Mouse (Mus musculus) cortical plate, adult 2 months (tissue): ENCODE measurements around the gene E2f8. TPM values are rescaled to one million over a fixed set of nuclear protein-coding genes. Genes with fewer than 3 reads are reported as not detected.

ENCODE experiments used
- H3K27ac ChIP-seq: fragments of 200-500 bp; 2 replicates; pipeline ENCODE4 v1.5.1; 2012; ENCODE audit warnings: low read length, control low read depth, inconsistent platforms; ENCODE audit not compliant: insufficient read depth
- H3K4me1 ChIP-seq: fragments of 200-500 bp; 2 replicates; pipeline ENCODE4 v1.6.1; 2011; ENCODE audit warnings: low read length; ENCODE audit not compliant: control insufficient read depth, insufficient read depth
- H3K4me3 ChIP-seq: fragments of 200-500 bp; 2 replicates; pipeline ENCODE4 v1.5.1; 2011; ENCODE audit warnings: mild to moderate bottlenecking, low read length, control low read depth; ENCODE audit not compliant: insufficient read depth
- CTCF ChIP-seq: fragments of 200-500 bp; IDR thresholded peaks from 2 replicates; pipeline ENCODE4 v1.5.1; 2011; ENCODE audit warnings: mild to moderate bottlenecking, control low read depth, low read length; ENCODE audit not compliant: insufficient read depth; ENCODE audit errors: extremely low read depth
- POLR2A ChIP-seq: fragments of 200-500 bp; IDR thresholded peaks from 2 replicates; pipeline ENCODE4 v1.6.1; 2011; ENCODE audit warnings: mild to moderate bottlenecking, low read length, control low read depth; ENCODE audit not compliant: insufficient read depth; ENCODE audit errors: extremely low read depth
- polyA plus RNA-seq: library from polyadenylated mRNA; depleted of rRNA; stranded (reverse); fragments of >200 nt; gene quantifications from 2 replicates; pipeline ENCODE4 v1.2.3, GENCODE M21; 2012

The E2f8 gene
- polyA plus RNA-seq, 1 experiment: 0.44 TPM

- H3K27ac ChIP-seq: 0 out of 2 replicates have a peak overlapping the region, but pooled peaks have one; percentile 58
These were observed 28.9 kb upstream of the E2f8 start for GRCm38 (mm10) chr7:48910282-48910681.

GRCm38 (mm10) chr7:48909342-48909671, 27.9 kb upstream of the E2f8 start:
- TF ChIP-seq CTCF (no peak), POLR2A (no peak)
- Histone ChIP-seq H3K27ac (no peak overlapping the region), H3K4me1 (peaks cover 4% of the 10 kb centered on the region; the same call in 1 of the 2 replicates), H3K4me3 (no peak overlapping the region)

More at GRCm38 (mm10) chr7:48910282-48910681, 28.9 kb upstream of the E2f8 start:
- TF ChIP-seq CTCF (no peak), POLR2A (no peak)
- H3K4me1 ChIP-seq: peaks cover 4% of the 10 kb centered on the region; the same call in 1 of the 2 replicates
- no peak overlapping the region for H3K4me3 ChIP-seq

- Histone ChIP-seq H3K4me1 (peaks cover 4% of the 10 kb centered on the region; the same call in 1 of the 2 replicates), H3K4me3 (no peak within 1 kb of the TSS), H3K27ac (no peak within 1 kb of the TSS)
- TF ChIP-seq CTCF (no peak), POLR2A (no peak)
These were observed 27.3 kb upstream of the E2f8 start, which contains the start of gene Nav2 for GRCm38 (mm10) chr7:48908521-48909341. Nav2 (plus strand) TSS chr7:48908716.

GRCm38 (mm10) chr7:48902454-48902853, 21.1 kb upstream of the E2f8 start:
- no peak overlapping the region for H3K4me3 ChIP-seq
- H3K27ac ChIP-seq: no peak overlapping the region
- TF ChIP-seq POLR2A: no peak
- TF ChIP-seq CTCF: no peak
- H3K4me1 ChIP-seq: no peaks in the 10 kb centered on the region

DNA sequence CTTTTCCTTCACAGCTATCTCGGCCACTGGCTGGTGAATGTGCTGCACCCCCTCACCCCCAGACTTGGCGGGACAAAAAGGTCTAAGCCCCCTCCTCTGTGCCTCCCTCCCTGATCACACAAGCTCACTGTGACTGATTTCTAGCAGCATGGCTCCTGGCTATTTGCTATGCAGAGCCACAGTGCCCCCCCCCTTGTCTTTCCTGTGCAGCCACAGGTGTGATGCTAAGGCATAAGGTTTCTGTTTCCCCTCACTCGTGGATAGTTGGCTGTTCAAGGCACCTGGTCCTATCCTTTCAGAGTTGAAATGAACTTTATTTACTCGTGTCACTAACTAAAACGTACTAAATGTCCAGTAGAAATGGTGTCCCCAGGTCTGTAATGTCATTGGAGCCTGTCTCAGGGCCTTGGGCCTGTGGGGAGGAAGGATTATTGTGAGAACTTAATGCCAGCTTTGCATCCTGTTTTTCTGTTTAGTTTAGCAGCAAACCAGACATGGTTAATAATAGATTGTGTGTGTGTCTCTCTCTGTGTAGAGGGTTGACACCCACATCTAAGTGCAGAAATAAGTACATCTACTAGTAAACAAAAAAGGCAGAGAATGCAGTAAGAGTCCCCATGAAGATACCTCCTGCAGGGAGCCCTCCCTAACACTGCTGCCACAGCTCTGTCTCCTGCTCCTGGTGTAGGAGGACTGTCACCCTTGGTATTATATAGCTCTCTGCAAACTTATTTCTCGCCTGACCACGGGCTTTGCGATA, 19.2 kb upstream of the E2f8 start:
- no peak for TF ChIP-seq POLR2A
- Histone ChIP-seq H3K4me3 (no peak overlapping the region), H3K4me1 (peaks cover 3% of the 10 kb centered on the region; the same call in 1 of the 2 replicates), H3K27ac (no peak overlapping the region)

DNA sequence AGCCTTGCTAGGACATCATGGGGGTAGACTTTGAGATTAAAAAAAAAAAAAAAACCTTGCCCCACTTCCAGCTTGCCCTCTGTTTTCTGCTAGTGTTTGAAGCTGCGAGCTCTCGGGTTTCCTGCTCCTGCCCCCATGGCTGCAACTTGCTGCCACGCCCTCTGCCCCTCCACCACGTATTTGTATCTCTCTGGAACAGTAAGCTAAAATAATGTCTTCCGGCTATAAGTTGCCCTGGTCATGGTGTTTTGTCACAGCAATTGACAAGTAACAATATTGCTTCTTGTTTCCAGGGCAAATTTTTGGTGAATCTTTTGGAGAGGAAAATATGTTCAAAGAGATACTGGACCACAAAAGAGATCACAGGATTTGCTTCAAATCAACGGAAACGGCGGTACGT, 17.0 kb upstream of the E2f8 start:
- no peak for TF ChIP-seq POLR2A
- no peak for TF ChIP-seq CTCF
- H3K27ac ChIP-seq: no peak overlapping the region
- no peak overlapping the region for H3K4me3 ChIP-seq
- H3K4me1 ChIP-seq: peaks cover 5% of the 10 kb centered on the region; the same call in 1 of the 2 replicates

GRCm38 (mm10) chr7:48897539-48898163, 16.3 kb upstream of the E2f8 start:
- Histone ChIP-seq H3K4me3 (no peak overlapping the region), H3K4me1 (peaks cover 5% of the 10 kb centered on the region; the same call in 1 of the 2 replicates), H3K27ac (no peak overlapping the region)
- TF ChIP-seq CTCF (no peak), POLR2A (no peak)

- no peak overlapping the region for H3K27ac ChIP-seq
- peaks cover 5% of the 10 kb centered on the region; the same call in 1 of the 2 replicates for H3K4me1 ChIP-seq
- no peak for TF ChIP-seq CTCF
- TF ChIP-seq POLR2A: no peak
- no peak overlapping the region for H3K4me3 ChIP-seq
These were observed 14.7 kb upstream of the E2f8 start for GRCm38 (mm10) chr7:48896051-48896450.

GRCm38 (mm10) chr7:48895475-48895874, 14.1 kb upstream of the E2f8 start:
- Histone ChIP-seq H3K4me1 (peaks cover 5% of the 10 kb centered on the region; the same call in 1 of the 2 replicates), H3K27ac (no peak overlapping the region), H3K4me3 (no peak overlapping the region)
- TF ChIP-seq POLR2A (no peak), CTCF (no peak)
